Mouse (Mus musculus): Measurements from ENCODE around the gene Dap3.
"Not testable (repeated sequence)": the region's sequence is repeated elsewhere in the genome, so short reads cannot be mapped to it uniquely, and the experiment has no call there.

Gene Dap3

GRCm38 (mm10) chr3:88913511-88914383 lies 37.2 kb downstream of the Dap3 start, which contains the start of gene Msto1:
Gene Msto1, minus strand, starts transcription at chr3:88913999.
- peak; percentile 89 for DNase-seq (ENCODE audit: extremely low spot score, low spot score)

DNA sequence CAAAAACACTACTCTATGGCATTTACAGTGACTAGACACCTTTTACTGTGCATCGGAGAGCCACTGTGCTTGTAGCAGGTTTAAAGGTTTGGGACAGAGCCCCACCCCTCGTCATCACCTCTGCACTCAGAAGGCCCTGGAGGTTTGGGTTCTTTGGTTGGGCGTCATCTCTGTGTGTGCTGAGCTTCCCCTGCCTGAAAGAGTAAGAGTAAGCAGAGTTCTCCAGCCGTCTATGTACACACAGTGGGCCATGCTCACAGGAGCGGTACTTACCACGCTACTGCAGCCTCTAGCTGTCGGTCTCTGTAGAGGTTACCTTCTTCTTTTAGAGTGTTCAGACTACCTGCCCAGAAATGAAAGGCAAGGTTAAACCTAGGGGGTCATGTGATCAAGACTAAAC lies 38.4 kb downstream of the Dap3 start:
- DNase-seq (ENCODE audit: extremely low spot score, low spot score), result no peak

- DNase-seq (ENCODE audit: extremely low spot score, low spot score), result no peak
Measured at GRCm38 (mm10) chr3:88906393-88907159, 44.4 kb downstream of the Dap3 start.

DNA sequence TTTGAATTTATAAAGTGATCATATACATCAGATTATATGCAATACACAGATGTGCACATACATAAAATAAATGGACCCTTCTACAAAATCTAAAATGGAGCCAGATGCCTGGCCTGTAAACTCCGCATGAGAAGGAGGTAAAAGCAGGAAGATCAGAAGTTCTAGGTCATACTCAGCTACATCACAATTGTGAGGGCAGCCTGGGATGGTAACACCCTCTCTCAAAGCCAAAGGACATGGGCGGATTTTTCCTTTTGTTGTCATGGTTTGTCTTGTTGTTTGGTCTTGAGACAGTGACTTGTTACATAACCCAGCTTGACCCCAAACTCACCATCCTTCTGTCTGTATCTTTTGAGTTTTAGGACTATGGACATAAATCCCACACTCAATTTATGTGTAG lies 45.2 kb downstream of the Dap3 start:
- no peak for DNase-seq (ENCODE audit: extremely low spot score, low spot score)

- DNase-seq (ENCODE audit: extremely low spot score, low spot score), result no peak
Measured at GRCm38 (mm10) chr3:88905209-88905608, 45.8 kb downstream of the Dap3 start.

DNA sequence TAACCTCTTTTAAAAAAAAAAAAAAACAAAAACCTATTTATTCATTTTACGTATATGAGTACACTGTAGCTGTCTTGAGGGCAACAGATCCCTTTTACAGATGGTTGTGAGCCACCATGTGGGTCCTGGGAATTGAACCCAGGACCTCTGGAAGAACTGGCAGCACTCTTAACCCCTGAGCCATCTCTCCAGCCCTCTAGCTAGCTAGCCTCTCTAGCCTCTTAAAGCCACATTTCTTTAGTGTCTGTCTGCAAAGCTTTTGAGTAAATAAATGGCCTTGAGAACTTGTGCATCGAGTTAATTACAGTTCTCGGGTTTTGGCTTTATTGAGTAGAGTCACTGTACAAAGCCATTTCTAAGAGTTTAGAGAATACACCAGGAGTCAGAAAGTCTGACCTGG lies 46.2 kb downstream of the Dap3 start:
- DNase-seq (ENCODE audit: extremely low spot score, low spot score), result no peak

- not testable (repeated sequence) for DNase-seq (ENCODE audit: extremely low spot score, low spot score)
Measured at GRCm38 (mm10) chr3:88893011-88893410, 58.0 kb downstream of the Dap3 start.

DNA sequence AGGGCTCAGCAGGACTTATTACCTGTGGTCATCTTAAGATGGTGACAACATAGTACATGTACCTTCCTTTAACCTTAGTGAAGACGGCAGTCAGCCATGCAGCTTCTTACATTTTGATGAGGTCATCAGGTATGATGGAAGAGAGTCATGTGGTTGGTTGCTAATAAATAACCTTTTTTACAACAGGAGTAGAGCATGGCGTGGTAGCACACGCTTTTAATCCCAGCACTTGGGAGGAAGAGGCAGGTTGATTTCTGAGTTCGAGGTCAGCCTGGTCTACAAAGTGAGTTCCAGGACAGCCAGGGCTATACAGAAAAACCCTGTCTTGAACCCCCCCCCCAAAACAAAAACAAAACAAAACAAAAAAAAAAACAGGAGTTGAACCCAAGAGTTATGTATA lies 68.4 kb downstream of the Dap3 start:
- not testable (repeated sequence) for DNase-seq (ENCODE audit: extremely low spot score, low spot score)

All from neural tube, embryonic 10.5 days (tissue).